Mouse (Mus musculus): Measurements from ENCODE around the gene Nemp2. TPM values are rescaled to one million over a fixed set of nuclear protein-coding genes. Genes with fewer than 3 reads are reported as not detected.
A peak's percentile ranks its signal among the peaks of the same experiment; 100 is the strongest.

Nemp2 gene
- polyA plus RNA-seq (2014; fragmentation: Nextera tagmentation; extraction: Ambion mirVana), result 5.5 and 7.6 TPM in 2 replicates

- peak within 1 kb of the TSS; percentile 87 for H3K4me3 ChIP-seq (replicated peaks; ENCODE audit: low read depth, low read length)
- H3K27me3 ChIP-seq (ENCODE audit: control insufficient read depth, insufficient read depth, low read length), result no peaks in the 10 kb centered on the region
- peak; percentile 94 for DNase-seq
- WGBS, result under 1% methylated on average over 44 of the region's 44 CpGs
- ATAC-seq (ENCODE audit: low FRiP score, low TSS enrichment), result peak; percentile 96
- H3K4me2 ChIP-seq (ENCODE audit: low read length), result peak within 1 kb of the TSS; percentile 64
- H3K27ac ChIP-seq (replicated peaks; ENCODE audit: low read depth, low read length), result peak within 1 kb of the TSS; percentile 88
- no peaks in the 10 kb centered on the region; the same call in 1 of the 2 replicates for H3K4me1 ChIP-seq (ENCODE audit: control insufficient read depth, insufficient read depth, low read length)
- no peaks in the 10 kb centered on the region for H3K36me3 ChIP-seq (ENCODE audit: control insufficient read depth, insufficient read depth, low read length)
- no peaks in the 10 kb centered on the region for H3K9me3 ChIP-seq (ENCODE audit: control insufficient read depth, low read length)
- H3K9ac ChIP-seq (replicated peaks; ENCODE audit: low read length), result peak within 1 kb of the TSS; percentile 86
These were observed at the start of gene Nemp2 for GRCm38 (mm10) chr1:52630248-52630936. Gene Nemp2 (plus strand): TSS chr1:52630703.

- Histone ChIP-seq H3K4me3 (replicated peaks; ENCODE audit: low read depth, low read length) (no peak overlapping the region), H3K27ac (replicated peaks; ENCODE audit: low read depth, low read length) (no peak overlapping the region), H3K27me3 (ENCODE audit: control insufficient read depth, insufficient read depth, low read length) (no peaks in the 10 kb centered on the region), H3K9me3 (ENCODE audit: control insufficient read depth, low read length) (no peaks in the 10 kb centered on the region), H3K36me3 (ENCODE audit: control insufficient read depth, insufficient read depth, low read length) (no peaks in the 10 kb centered on the region), H3K4me2 (ENCODE audit: low read length) (no peak overlapping the region), H3K9ac (replicated peaks; ENCODE audit: low read length) (no peak overlapping the region), H3K4me1 (ENCODE audit: control insufficient read depth, insufficient read depth, low read length) (no peaks in the 10 kb centered on the region)
- ATAC-seq (ENCODE audit: low FRiP score, low TSS enrichment) (no peak), DNase-seq (no peak)
- WGBS, result 88% methylated on average over 6 of the region's 6 CpGs
These were observed 48.8 kb upstream of the Nemp2 start for GRCm38 (mm10) chr1:52581744-52582143.

GRCm38 (mm10) chr1:52582866-52583265 lies 47.6 kb upstream of the Nemp2 start:
- H3K9ac ChIP-seq (replicated peaks; ENCODE audit: low read length), result no peak overlapping the region
- no peaks in the 10 kb centered on the region for H3K27me3 ChIP-seq (ENCODE audit: control insufficient read depth, insufficient read depth, low read length)
- H3K9me3 ChIP-seq (ENCODE audit: control insufficient read depth, low read length), result no peaks in the 10 kb centered on the region
- 98% methylated on average over 1 of the region's 1 CpGs for WGBS
- H3K4me1 ChIP-seq (ENCODE audit: control insufficient read depth, insufficient read depth, low read length), result no peaks in the 10 kb centered on the region
- H3K4me3 ChIP-seq (replicated peaks; ENCODE audit: low read depth, low read length), result no peak overlapping the region
- H3K4me2 ChIP-seq (ENCODE audit: low read length), result no peak overlapping the region
- no peak overlapping the region for H3K27ac ChIP-seq (replicated peaks; ENCODE audit: low read depth, low read length)
- ATAC-seq (ENCODE audit: low FRiP score, low TSS enrichment), result no peak
- no peaks in the 10 kb centered on the region for H3K36me3 ChIP-seq (ENCODE audit: control insufficient read depth, insufficient read depth, low read length)
- no peak for DNase-seq

GRCm38 (mm10) chr1:52596982-52597646 lies 33.4 kb upstream of the Nemp2 start:
- Histone ChIP-seq H3K27ac (replicated peaks; ENCODE audit: low read depth, low read length) (no peak overlapping the region), H3K4me3 (replicated peaks; ENCODE audit: low read depth, low read length) (no peak overlapping the region), H3K9me3 (ENCODE audit: control insufficient read depth, low read length) (no peaks in the 10 kb centered on the region), H3K4me2 (ENCODE audit: low read length) (no peak overlapping the region), H3K4me1 (ENCODE audit: control insufficient read depth, insufficient read depth, low read length) (no peaks in the 10 kb centered on the region), H3K27me3 (ENCODE audit: control insufficient read depth, insufficient read depth, low read length) (no peaks in the 10 kb centered on the region), H3K9ac (replicated peaks; ENCODE audit: low read length) (no peak overlapping the region), H3K36me3 (ENCODE audit: control insufficient read depth, insufficient read depth, low read length) (no peaks in the 10 kb centered on the region)
- ATAC-seq (ENCODE audit: low FRiP score, low TSS enrichment) (peak; percentile 74), DNase-seq (peak; percentile 54)
- WGBS, result 65% methylated on average over 11 of the region's 11 CpGs

GRCm38 (mm10) chr1:52597761-52598160 lies 32.7 kb upstream of the Nemp2 start:
- H3K27ac ChIP-seq (replicated peaks; ENCODE audit: low read depth, low read length), result no peak overlapping the region
- H3K9ac ChIP-seq (replicated peaks; ENCODE audit: low read length), result no peak overlapping the region
- H3K4me3 ChIP-seq (replicated peaks; ENCODE audit: low read depth, low read length), result no peak overlapping the region
- no peaks in the 10 kb centered on the region for H3K9me3 ChIP-seq (ENCODE audit: control insufficient read depth, low read length)
- 74% methylated on average over 11 of the region's 11 CpGs for WGBS
- H3K36me3 ChIP-seq (ENCODE audit: control insufficient read depth, insufficient read depth, low read length), result no peaks in the 10 kb centered on the region
- DNase-seq (no peak), ATAC-seq (ENCODE audit: low FRiP score, low TSS enrichment) (no peak)
- no peak overlapping the region for H3K4me2 ChIP-seq (ENCODE audit: low read length)
- H3K4me1 ChIP-seq (ENCODE audit: control insufficient read depth, insufficient read depth, low read length), result no peaks in the 10 kb centered on the region
- no peaks in the 10 kb centered on the region for H3K27me3 ChIP-seq (ENCODE audit: control insufficient read depth, insufficient read depth, low read length)

- no peaks in the 10 kb centered on the region for H3K36me3 ChIP-seq (ENCODE audit: control insufficient read depth, insufficient read depth, low read length)
- 76% methylated on average over 4 of the region's 4 CpGs for WGBS
- H3K9me3 ChIP-seq (ENCODE audit: control insufficient read depth, low read length), result no peaks in the 10 kb centered on the region
- H3K4me3 ChIP-seq (replicated peaks; ENCODE audit: low read depth, low read length), result no peak overlapping the region
- no peak overlapping the region for H3K9ac ChIP-seq (replicated peaks; ENCODE audit: low read length)
- ATAC-seq (ENCODE audit: low FRiP score, low TSS enrichment) (no peak), DNase-seq (no peak)
- H3K4me1 ChIP-seq (ENCODE audit: control insufficient read depth, insufficient read depth, low read length), result no peaks in the 10 kb centered on the region
- no peak overlapping the region for H3K4me2 ChIP-seq (ENCODE audit: low read length)
- H3K27ac ChIP-seq (replicated peaks; ENCODE audit: low read depth, low read length), result no peak overlapping the region
- H3K27me3 ChIP-seq (ENCODE audit: control insufficient read depth, insufficient read depth, low read length), result no peaks in the 10 kb centered on the region
These were observed 32.1 kb upstream of the Nemp2 start for GRCm38 (mm10) chr1:52598361-52598760.

GRCm38 (mm10) chr1:52601496-52601895 lies 29.0 kb upstream of the Nemp2 start:
- Histone ChIP-seq H3K4me1 (ENCODE audit: control insufficient read depth, insufficient read depth, low read length) (no peaks in the 10 kb centered on the region), H3K36me3 (ENCODE audit: control insufficient read depth, insufficient read depth, low read length) (no peaks in the 10 kb centered on the region), H3K4me3 (replicated peaks; ENCODE audit: low read depth, low read length) (no peak overlapping the region), H3K9me3 (ENCODE audit: control insufficient read depth, low read length) (no peaks in the 10 kb centered on the region), H3K9ac (replicated peaks; ENCODE audit: low read length) (no peak overlapping the region), H3K4me2 (ENCODE audit: low read length) (no peak overlapping the region), H3K27ac (replicated peaks; ENCODE audit: low read depth, low read length) (no peak overlapping the region), H3K27me3 (ENCODE audit: control insufficient read depth, insufficient read depth, low read length) (no peaks in the 10 kb centered on the region)
- no peak for ATAC-seq (ENCODE audit: low FRiP score, low TSS enrichment)
- DNase-seq, result no peak
- WGBS, result 89% methylated on average over 3 of the region's 3 CpGs

- Histone ChIP-seq H3K27ac (replicated peaks; ENCODE audit: low read depth, low read length) (no peak overlapping the region), H3K9me3 (ENCODE audit: control insufficient read depth, low read length) (no peaks in the 10 kb centered on the region), H3K4me2 (ENCODE audit: low read length) (no peak overlapping the region), H3K36me3 (ENCODE audit: control insufficient read depth, insufficient read depth, low read length) (no peaks in the 10 kb centered on the region), H3K4me3 (replicated peaks; ENCODE audit: low read depth, low read length) (no peak overlapping the region), H3K9ac (replicated peaks; ENCODE audit: low read length) (no peak overlapping the region), H3K27me3 (ENCODE audit: control insufficient read depth, insufficient read depth, low read length) (no peaks in the 10 kb centered on the region), H3K4me1 (ENCODE audit: control insufficient read depth, insufficient read depth, low read length) (no peaks in the 10 kb centered on the region)
- WGBS, result 96% methylated on average over 1 of the region's 1 CpGs
- DNase-seq (no peak), ATAC-seq (ENCODE audit: low FRiP score, low TSS enrichment) (no peak)
These were observed 22.8 kb upstream of the Nemp2 start for GRCm38 (mm10) chr1:52607700-52608099.

GRCm38 (mm10) chr1:52608486-52608885 lies 22.0 kb upstream of the Nemp2 start:
- DNase-seq (no peak), ATAC-seq (ENCODE audit: low FRiP score, low TSS enrichment) (no peak)
- H3K4me1 ChIP-seq (ENCODE audit: control insufficient read depth, insufficient read depth, low read length), result no peaks in the 10 kb centered on the region
- H3K27ac ChIP-seq (replicated peaks; ENCODE audit: low read depth, low read length), result no peak overlapping the region
- WGBS, result 93% methylated on average over 4 of the region's 4 CpGs
- H3K9me3 ChIP-seq (ENCODE audit: control insufficient read depth, low read length), result no peaks in the 10 kb centered on the region
- no peak overlapping the region for H3K4me2 ChIP-seq (ENCODE audit: low read length)
- H3K9ac ChIP-seq (replicated peaks; ENCODE audit: low read length), result no peak overlapping the region
- no peaks in the 10 kb centered on the region for H3K27me3 ChIP-seq (ENCODE audit: control insufficient read depth, insufficient read depth, low read length)
- H3K36me3 ChIP-seq (ENCODE audit: control insufficient read depth, insufficient read depth, low read length), result no peaks in the 10 kb centered on the region
- no peak overlapping the region for H3K4me3 ChIP-seq (replicated peaks; ENCODE audit: low read depth, low read length)

Measured in midbrain, embryonic 14.5 days (tissue).